Mouse (Mus musculus) G1E (cell line): ENCODE data around the gene Armc9. TPM values are rescaled to one million over a fixed set of nuclear protein-coding genes. Genes with fewer than 3 reads are reported as not detected.

Experiments used
- ATAC-seq: 2 replicates; pipeline ENCODE4 v1.8.0; 2016; ENCODE audit warnings: mild to moderate bottlenecking; ENCODE audit not compliant: insufficient number of reproducible peaks, poor library complexity, low FRiP score, severe bottlenecking; ENCODE audit errors: extremely low read depth
- DNase-seq: peaks from one replicate; pipeline ENCODE4 v3.0.0; 2012; ENCODE audit warnings: low spot score
- H3K27me3 ChIP-seq: 2 replicates; pipeline ENCODE4 v1.6.1; 2012; ENCODE audit warnings: mild to moderate bottlenecking, low read length, inconsistent platforms; ENCODE audit not compliant: insufficient read depth
- H3K36me3 ChIP-seq: replicated peaks from 2 replicates; pipeline ENCODE3; 2012; ENCODE audit warnings: mild to moderate bottlenecking, inconsistent platforms
- H3K4me1 ChIP-seq: 2 replicates; pipeline ENCODE4 v1.6.1; 2012; ENCODE audit warnings: low read depth, low read length, inconsistent platforms, mixed read lengths; ENCODE audit not compliant: insufficient read depth
- H3K4me3 ChIP-seq: 2 replicates; pipeline ENCODE4 v1.5.1; 2012; ENCODE audit warnings: low read depth, mild to moderate bottlenecking, inconsistent platforms, low read length, moderate library complexity, mixed read lengths
- H3K9me3 ChIP-seq: replicated peaks from 2 replicates; pipeline ENCODE4 v1.6.1; 2012; ENCODE audit warnings: inconsistent platforms
- CTCF ChIP-seq: IDR thresholded peaks from 2 replicates; pipeline ENCODE4 v1.5.1; 2012; ENCODE audit warnings: low read depth, low read length, inconsistent platforms, mixed read lengths
- GATA1 ChIP-seq: IDR thresholded peaks from 2 replicates; pipeline ENCODE4 v1.6.1; 2012; ENCODE audit warnings: borderline replicate concordance, low read length, inconsistent platforms, mixed read lengths
- GATA2 ChIP-seq: IDR thresholded peaks from 2 replicates; pipeline ENCODE4 v1.6.1; 2012; ENCODE audit warnings: low read depth, low read length, inconsistent platforms, borderline replicate concordance
- POLR2AphosphoS5 ChIP-seq: IDR thresholded peaks from 2 replicates; pipeline ENCODE4 v1.6.1; 2012; ENCODE audit warnings: low read depth, low read length, inconsistent platforms; ENCODE audit not compliant: insufficient replicate concordance
- TAL1 ChIP-seq: conservative IDR thresholded peaks from 2 replicates; pipeline ENCODE4 v1.6.1; 2012; ENCODE audit warnings: low read depth, low read length, inconsistent platforms, mixed read lengths
- polyA plus RNA-seq: library from polyadenylated mRNA; stranded (reverse); fragments of >175 nt; gene quantifications from 2 replicates; pipeline ENCODE4 v1.2.3, GENCODE M21; 2012
- total RNA-seq, 2 experiments: library from RNA; stranded (forward) in 1 of 2; stranded (reverse) in 1 of 2; fragments of 200-1000 nt in 1 of 2; fragments of >200 nt in 1 of 2; fragmentation: Nextera tagmentation in 1 of 2; gene quantifications; 2 replicates each; pipeline ENCODE4 v1.2.3; 2014 to 2017

The Armc9 gene
- total and polyA plus RNA-seq, 3 experiments: 4.8 to 15.0 (median 12.3) TPM

- peaks cover 15% of the 10 kb centered on the region for H3K36me3 ChIP-seq
- H3K4me1 ChIP-seq: peaks cover 51% of the 10 kb centered on the region
- H3K9me3 ChIP-seq: peaks cover 7% of the 10 kb centered on the region
- no peak for DNase-seq
- ATAC-seq: peak; percentile 88
- no peak overlapping the region for H3K4me3 ChIP-seq
- H3K27me3 ChIP-seq: no peaks in the 10 kb centered on the region
- TF ChIP-seq GATA1 (no peak), TAL1 (peak; percentile 43), CTCF (no peak)
Measured at GRCm38 (mm10) chr1:86228653-86229052, 74.1 kb downstream of the Armc9 start.

- peaks cover 57% of the 10 kb centered on the region for H3K4me1 ChIP-seq
- no peak for DNase-seq
- ATAC-seq: no peak
Measured at GRCm38 (mm10) chr1:86229184-86229829, 74.7 kb downstream of the Armc9 start.

GRCm38 (mm10) chr1:86232631-86233030, 78.1 kb downstream of the Armc9 start:
- Histone ChIP-seq H3K36me3 (peaks cover 8% of the 10 kb centered on the region), H3K27me3 (no peaks in the 10 kb centered on the region), H3K4me1 (peaks cover 42% of the 10 kb centered on the region), H3K9me3 (peaks cover 7% of the 10 kb centered on the region), H3K4me3 (no peak overlapping the region)
- DNase-seq (no peak), ATAC-seq (no peak)
- no peak for TF ChIP-seq GATA1
- no peak for TF ChIP-seq CTCF
- no peak for TF ChIP-seq POLR2AphosphoS5
- TF ChIP-seq TAL1: no peak

More at GRCm38 (mm10) chr1:86229184-86229829, 74.7 kb downstream of the Armc9 start:
- H3K36me3 ChIP-seq: peaks cover 15% of the 10 kb centered on the region
- peaks cover 7% of the 10 kb centered on the region for H3K9me3 ChIP-seq
- H3K27me3 ChIP-seq: no peaks in the 10 kb centered on the region
- TF ChIP-seq CTCF (no peak), POLR2AphosphoS5 (no peak), GATA1 (no peak), TAL1 (no peak), GATA2 (no peak)
- no peak overlapping the region; the same call in 1 of the 2 replicates for H3K4me3 ChIP-seq

- Histone ChIP-seq H3K36me3 (peaks cover 8% of the 10 kb centered on the region), H3K4me3 (no peak overlapping the region), H3K9me3 (peaks cover 7% of the 10 kb centered on the region), H3K27me3 (no peaks in the 10 kb centered on the region), H3K4me1 (peaks cover 32% of the 10 kb centered on the region)
- TF ChIP-seq GATA1 (no peak), POLR2AphosphoS5 (no peak), CTCF (no peak)
- ATAC-seq: peak; percentile 62
- peak; percentile 37 for DNase-seq
Measured at GRCm38 (mm10) chr1:86233808-86234207, 79.2 kb downstream of the Armc9 start.

- DNase-seq (no peak), ATAC-seq (no peak)
- no peak overlapping the region for H3K4me3 ChIP-seq
- H3K9me3 ChIP-seq: no peaks in the 10 kb centered on the region
- no peak for TF ChIP-seq GATA1
- TF ChIP-seq TAL1: no peak
- no peak for TF ChIP-seq CTCF
- TF ChIP-seq POLR2AphosphoS5: no peak
- TF ChIP-seq GATA2: no peak
- H3K36me3 ChIP-seq: peaks cover 2% of the 10 kb centered on the region
- H3K4me1 ChIP-seq: peaks cover 22% of the 10 kb centered on the region
- H3K27me3 ChIP-seq: no peaks in the 10 kb centered on the region
Measured at GRCm38 (mm10) chr1:86235118-86235517, 80.5 kb downstream of the Armc9 start.

- H3K4me1 ChIP-seq: peaks cover 19% of the 10 kb centered on the region
- ATAC-seq: no peak
- no peak for TF ChIP-seq POLR2AphosphoS5
- no peak for TF ChIP-seq GATA2
- no peak for TF ChIP-seq TAL1
- no peak for TF ChIP-seq GATA1
- no peak for TF ChIP-seq CTCF
Measured at GRCm38 (mm10) chr1:86236442-86236841, 81.9 kb downstream of the Armc9 start.

More at GRCm38 (mm10) chr1:86236442-86236841, 81.9 kb downstream of the Armc9 start:
- no peak for DNase-seq
- Histone ChIP-seq H3K27me3 (no peaks in the 10 kb centered on the region), H3K9me3 (no peaks in the 10 kb centered on the region), H3K36me3 (peaks cover 2% of the 10 kb centered on the region), H3K4me3 (no peak overlapping the region)
